Mouse (Mus musculus) lung, adult 2 months (tissue): ENCODE results near the gene Pycard.

Experiments used
- CTCF ChIP-seq: fragments of 200-500 bp; IDR thresholded peaks from 2 replicates; pipeline ENCODE4 v1.5.1; 2011; ENCODE audit warnings: mild to moderate bottlenecking, low read length, control low read depth; ENCODE audit not compliant: insufficient read depth
- POLR2A ChIP-seq: fragments of 200-500 bp; IDR thresholded peaks from 2 replicates; pipeline ENCODE4 v1.6.1; 2011; ENCODE audit warnings: low read depth, mild to moderate bottlenecking, control low read depth, low read length, borderline replicate concordance; ENCODE audit errors: extremely low read depth

DNA sequence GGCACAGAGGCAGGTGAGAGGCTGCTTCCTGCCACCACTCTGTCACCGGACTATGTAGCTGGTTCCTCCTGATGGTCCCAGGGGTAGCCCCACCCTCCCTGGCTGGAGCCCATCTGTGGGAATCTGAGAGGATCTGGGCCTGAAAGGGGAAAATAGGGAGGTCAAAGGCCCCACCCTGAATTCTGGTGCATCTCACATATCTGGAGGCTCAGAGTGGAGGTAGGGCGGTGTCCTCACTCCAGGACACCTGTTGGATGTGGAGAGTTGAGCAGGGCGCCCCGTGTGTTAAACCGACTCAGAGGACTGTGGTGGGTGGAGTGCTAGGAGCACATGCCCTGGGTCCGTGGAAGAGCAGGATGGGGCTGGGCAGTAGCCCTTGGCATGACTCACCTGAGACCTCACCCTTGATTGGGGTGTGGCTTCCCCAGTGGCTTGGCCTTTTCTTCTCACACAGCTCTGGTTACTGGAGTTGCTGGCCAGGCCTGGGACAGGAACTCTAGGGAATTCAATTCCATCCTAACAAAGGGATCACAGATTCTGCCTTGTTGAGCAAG lies 47.1 kb downstream of the Pycard start, which contains the start of gene Prss36:
- no peak for TF ChIP-seq CTCF
- no peak for TF ChIP-seq POLR2A
